Mouse (Mus musculus) kidney, adult 2 months (tissue): ENCODE measurements around the gene Orai3.

Experiments
- CTCF ChIP-seq: fragments of 200-500 bp; conservative IDR thresholded peaks from 2 replicates; pipeline ENCODE4 v1.5.1; 2011; ENCODE audit warnings: low read depth, mild to moderate bottlenecking, control low read depth, low read length, moderate library complexity, mixed read lengths; ENCODE audit not compliant: insufficient read depth, insufficient read length
- POLR2A ChIP-seq: fragments of 200-500 bp; IDR thresholded peaks from one replicate; pipeline ENCODE4 v1.6.1; 2011; ENCODE audit warnings: low read depth, low read length, control low read depth

DNA sequence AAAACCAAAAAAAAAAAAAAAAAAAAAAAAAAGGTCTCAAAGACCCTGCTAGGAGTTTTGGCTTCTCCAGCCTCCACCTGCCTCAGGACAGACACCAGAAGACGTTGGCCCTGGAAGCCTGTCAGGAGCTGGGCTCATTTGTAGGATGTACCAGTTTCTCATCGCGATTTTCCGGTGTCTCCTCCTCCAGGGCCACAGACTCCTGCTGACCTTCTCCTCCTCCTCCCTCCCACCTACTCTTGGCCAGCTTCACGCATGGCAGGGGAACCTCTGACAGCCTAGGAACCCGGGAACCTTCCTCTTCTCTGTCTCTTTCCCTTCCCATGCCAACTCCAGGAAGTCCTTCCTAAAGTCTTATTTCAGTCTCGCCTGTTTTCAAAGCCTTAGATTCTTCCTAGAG lies 47.4 kb downstream of the Orai3 start:
- TF ChIP-seq POLR2A (no peak), CTCF (no peak)
